Comparison of ENCODE assay signal across 8 mouse cellular contexts in genomic region chr19:11777191-11777865, GRCm38 (mm10). TPM values are rescaled to one million over a fixed set of nuclear protein-coding genes. Genes with fewer than 3 reads are reported as not detected.
DNase-seq lines count a peak whose midpoint lies in the region; ATAC-seq and TF ChIP-seq lines count a peak whose summit lies in the region.

No protein-coding gene starts in this region.

- POLR2A ChIA-PET in Patski (lab: Charles Lee), result interaction anchor here (0.7 kb wide), 2 partner anchors 136 to 166 kb away, joined by 3 read pairs; no protein-coding TSS in a partner anchor

- H3K27me3 ChIP-seq in Patski, result no peaks in the 10 kb centered on the region

- DNase-seq in CD8-positive naive resting alpha-beta T cell, adult 2 months (ENCODE audit: low read depth in 2 of 2, low spot score in 2 of 2), result peak; percentile 35 to 61
- no peak for DNase-seq in Patski (ENCODE audit: low read depth, low spot score)
- DNase-seq in gastrocnemius, postnatal 14 days, result peak; percentile 33
- DNase-seq in kidney, postnatal 4 days, result peak; percentile 80 to 82
- DNase-seq in lung, postnatal 14 days, result peak; percentile 73
- DNase-seq in retina, postnatal 1 day, result peak; percentile 70

- CTCF ChIA-PET in Patski (lab: Charles Lee), result interaction anchor here (0.7 to 3.8 kb wide), 13 partner anchors 8 to 242 kb away, joined by 3 to 24 read pairs (median 4); partner anchors contain the start of gene Stx3

- peak; percentile 74 for TF ChIP-seq CTCF in Patski (IDR thresholded peaks at IDR 0.05)

- in situ Hi-C loops in Patski (cut with MboI; ENCODE audit: low pct_unique_long_range_greater_than_20kb), result loop anchor here (5.0 to 25.0 kb wide), 3 partner anchors 145 to 1010 kb away; partner anchors contain the start of genes Lpxn and Zfp91

- intact Hi-C loops in gastrocnemius, postnatal 14 days (cut with DNase I; ENCODE audit: low total_unique reads), result loop anchor here (5.0 to 10.0 kb wide), 3 partner anchors 47 to 235 kb away; partner anchors contain the start of gene Patl1

- ATAC-seq in Patski, result peak; percentile 46
- ATAC-seq in common myeloid progenitor, adult 5-6 weeks (replicated peaks; ENCODE audit: low read depth, poor library complexity, severe bottlenecking), result peak; percentile 81; the same call in 1 of the 2 replicates
- no peak for ATAC-seq in megakaryocyte, adult 5-6 weeks (ENCODE audit: poor library complexity, severe bottlenecking)

RNA-seq across cellular contexts. Expression of gene Mrpl16, which starts 7.1 kb away (rescaled TPM):
- polyA plus RNA-seq in Patski (2021), result 76.0 TPM
- 89.0 and 118 TPM in 2 replicates for total RNA-seq in common myeloid progenitor, adult 5-6 weeks (2017)
- total RNA-seq in gastrocnemius, postnatal 14 days (2021), result 10 to 100 TPM; 48.9 to 53.2 TPM
- 34.2 and 38.7 TPM in 2 replicates for total RNA-seq in megakaryocyte, adult 5-6 weeks (2015)
- 50.3 and 50.5 TPM in 2 replicates for total RNA-seq in megakaryocyte, adult 5-6 weeks (2017)

RNA-seq across cellular contexts. Expression of gene Gif, which starts 30.0 kb away (rescaled TPM):
- polyA plus RNA-seq in Patski (2021), result 0.05 TPM
- total RNA-seq in common myeloid progenitor, adult 5-6 weeks (2017), result not detected in 2 replicates
- not detected for total RNA-seq in gastrocnemius, postnatal 14 days (2021)
- not detected in 2 replicates for total RNA-seq in megakaryocyte, adult 5-6 weeks (2015)
- total RNA-seq in megakaryocyte, adult 5-6 weeks (2017), result not detected in 2 replicates

RNA-seq across cellular contexts. Expression of gene Stx3, which starts 41.9 kb away (rescaled TPM):
- 45.4 TPM for polyA plus RNA-seq in Patski (2021)
- 17.7 and 20.7 TPM in 2 replicates for total RNA-seq in common myeloid progenitor, adult 5-6 weeks (2017)
- 1 to 10 TPM; 1.6 to 3.0 TPM for total RNA-seq in gastrocnemius, postnatal 14 days (2021)
- 27.6 and 28.5 TPM in 2 replicates for total RNA-seq in megakaryocyte, adult 5-6 weeks (2015)
- total RNA-seq in megakaryocyte, adult 5-6 weeks (2017), result 30.4 and 31.5 TPM in 2 replicates
